Mouse (Mus musculus): ENCODE data around the gene Eif4a1. TPM values are rescaled to one million over a fixed set of nuclear protein-coding genes. Genes with fewer than 3 reads are reported as not detected.
"Not testable (repeated sequence)": the region's sequence is repeated elsewhere in the genome, so short reads cannot be mapped to it uniquely, and the experiment has no call there.

Gene Eif4a1
- polyA plus RNA-seq, 1 experiment from 2014 or later = 729 TPM

DNA sequence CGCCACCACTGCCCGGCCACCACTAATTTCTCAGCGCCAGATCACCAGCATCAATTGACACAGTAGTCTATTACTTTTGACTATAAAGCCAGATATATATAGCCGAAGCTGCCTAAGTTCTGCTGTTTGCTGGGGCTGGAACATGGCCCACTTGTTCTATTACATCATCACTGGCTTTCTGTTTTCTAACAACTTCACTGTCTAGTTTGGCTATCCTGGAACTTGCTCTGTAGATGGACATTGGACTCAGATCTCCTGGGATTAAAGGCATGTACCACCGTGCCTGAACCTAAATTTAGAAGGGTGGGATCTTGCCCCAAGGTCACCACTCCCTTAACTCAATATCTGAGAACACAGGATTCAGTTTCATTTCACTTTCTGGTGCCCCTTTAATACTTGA lies 26.4 kb downstream of the Eif4a1 start:
- H3K27me3 ChIP-seq (ENCODE audit: control insufficient read depth, insufficient read depth, low read length) = no peaks in the 10 kb centered on the region
- no peak overlapping the region for H3K4me2 ChIP-seq (replicated peaks; ENCODE audit: low read depth, low read length)
- peaks cover 90% of the 10 kb centered on the region for H3K36me3 ChIP-seq (ENCODE audit: control insufficient read depth, insufficient read depth, low read length)
- no peaks in the 10 kb centered on the region for H3K4me1 ChIP-seq (ENCODE audit: control insufficient read depth, insufficient read depth, low read length)
- H3K9me3 ChIP-seq (ENCODE audit: control insufficient read depth, low read length) = no peaks in the 10 kb centered on the region
- H3K4me3 ChIP-seq (ENCODE audit: low read length) = no peak overlapping the region
- H3K9ac ChIP-seq (ENCODE audit: low read depth, low read length) = no peak overlapping the region
- H3K27ac ChIP-seq (ENCODE audit: low read depth, low read length) = no peak overlapping the region
- no peak for ATAC-seq (ENCODE audit: low FRiP score, low TSS enrichment)
- 92% methylated on average over 5 of the region's 5 CpGs for WGBS

DNA sequence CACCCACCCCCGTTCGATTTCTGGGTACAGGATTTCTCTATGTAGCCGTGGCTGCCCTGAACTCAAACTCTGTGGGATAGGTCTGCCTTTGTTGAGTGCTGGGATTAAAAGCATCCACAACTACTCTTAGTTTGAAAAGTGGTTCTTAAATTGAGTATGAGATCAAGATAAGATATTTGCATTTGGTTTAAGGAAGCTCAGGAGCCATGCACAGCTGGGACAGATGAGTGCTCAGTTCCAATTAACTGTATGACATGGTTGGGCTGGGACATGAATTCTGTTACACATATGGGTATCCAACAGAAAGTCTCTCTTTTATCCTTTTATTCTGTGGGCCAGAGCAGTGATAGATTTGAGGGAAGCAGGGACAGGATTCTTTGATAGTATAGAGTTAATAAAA lies 36.8 kb downstream of the Eif4a1 start:
- Histone ChIP-seq H3K4me1 (ENCODE audit: control insufficient read depth, insufficient read depth, low read length) (peaks cover 21% of the 10 kb centered on the region), H3K9me3 (ENCODE audit: control insufficient read depth, low read length) (no peaks in the 10 kb centered on the region), H3K27ac (ENCODE audit: low read depth, low read length) (no peak overlapping the region), H3K4me2 (replicated peaks; ENCODE audit: low read depth, low read length) (peak overlapping the region; percentile 4; the same call in 1 of the 2 replicates), H3K27me3 (ENCODE audit: control insufficient read depth, insufficient read depth, low read length) (no peaks in the 10 kb centered on the region), H3K9ac (ENCODE audit: low read depth, low read length) (0 out of 2 replicates have a peak overlapping the region, but pooled peaks have one; percentile 42), H3K4me3 (ENCODE audit: low read length) (no peak overlapping the region), H3K36me3 (ENCODE audit: control insufficient read depth, insufficient read depth, low read length) (peaks cover 33% of the 10 kb centered on the region)
- ATAC-seq (ENCODE audit: low FRiP score, low TSS enrichment) = no peak
- 78% methylated on average over 3 of the region's 3 CpGs for WGBS

DNA sequence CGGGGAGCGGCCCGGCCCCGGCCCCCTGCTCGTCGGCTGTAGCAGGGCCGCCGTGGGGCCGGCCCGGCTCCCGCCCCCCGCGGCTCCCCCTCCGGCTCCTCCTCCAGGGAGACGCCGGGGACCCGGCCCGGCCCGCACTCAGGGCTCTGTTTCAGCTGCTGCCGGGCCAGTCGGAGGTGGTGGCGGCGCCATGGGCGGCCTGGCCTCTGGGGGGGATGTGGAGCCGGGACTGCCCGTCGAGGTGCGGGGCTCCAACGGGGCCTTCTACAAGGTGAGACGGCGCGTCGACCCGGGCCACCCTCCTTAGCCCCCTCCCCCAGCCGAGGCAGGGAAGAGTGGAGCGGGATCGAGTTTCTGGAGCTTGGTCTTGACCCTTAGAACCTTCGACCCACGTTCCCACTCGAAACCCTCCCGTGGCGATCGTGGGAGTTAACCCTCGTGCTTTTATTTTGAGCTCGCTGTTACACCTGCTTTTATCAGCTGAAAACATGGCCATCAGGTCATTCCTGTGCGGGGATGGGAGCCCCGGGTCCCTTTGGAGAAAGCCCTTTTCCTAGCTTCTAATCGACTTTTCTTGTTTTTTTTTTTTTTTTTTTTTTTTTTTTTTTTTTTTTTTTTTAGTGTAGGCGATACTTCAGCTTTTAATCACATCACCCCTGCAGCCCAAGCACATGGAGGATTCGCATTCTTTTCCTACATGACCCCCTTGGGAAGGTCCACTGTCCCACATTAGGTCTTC lies 38.9 kb downstream of the Eif4a1 start:
- H3K9ac ChIP-seq (ENCODE audit: low read depth, low read length) = peak overlapping the region; percentile 97
- H3K36me3 ChIP-seq (ENCODE audit: control insufficient read depth, insufficient read depth, low read length) = peaks cover 16% of the 10 kb centered on the region; the same call in 1 of the 2 replicates
- peaks cover 21% of the 10 kb centered on the region for H3K4me1 ChIP-seq (ENCODE audit: control insufficient read depth, insufficient read depth, low read length)
- H3K27ac ChIP-seq (ENCODE audit: low read depth, low read length) = peak overlapping the region; percentile 97
- no peaks in the 10 kb centered on the region for H3K27me3 ChIP-seq (ENCODE audit: control insufficient read depth, insufficient read depth, low read length)
- H3K4me2 ChIP-seq (replicated peaks; ENCODE audit: low read depth, low read length) = peak overlapping the region; percentile 64
- peak; percentile 68 for ATAC-seq (ENCODE audit: low FRiP score, low TSS enrichment)
- under 1% methylated on average over 35 of the region's 50 CpGs for WGBS
- H3K9me3 ChIP-seq (ENCODE audit: control insufficient read depth, low read length) = no peaks in the 10 kb centered on the region
- peak overlapping the region; percentile 96 for H3K4me3 ChIP-seq (ENCODE audit: low read length)

DNA sequence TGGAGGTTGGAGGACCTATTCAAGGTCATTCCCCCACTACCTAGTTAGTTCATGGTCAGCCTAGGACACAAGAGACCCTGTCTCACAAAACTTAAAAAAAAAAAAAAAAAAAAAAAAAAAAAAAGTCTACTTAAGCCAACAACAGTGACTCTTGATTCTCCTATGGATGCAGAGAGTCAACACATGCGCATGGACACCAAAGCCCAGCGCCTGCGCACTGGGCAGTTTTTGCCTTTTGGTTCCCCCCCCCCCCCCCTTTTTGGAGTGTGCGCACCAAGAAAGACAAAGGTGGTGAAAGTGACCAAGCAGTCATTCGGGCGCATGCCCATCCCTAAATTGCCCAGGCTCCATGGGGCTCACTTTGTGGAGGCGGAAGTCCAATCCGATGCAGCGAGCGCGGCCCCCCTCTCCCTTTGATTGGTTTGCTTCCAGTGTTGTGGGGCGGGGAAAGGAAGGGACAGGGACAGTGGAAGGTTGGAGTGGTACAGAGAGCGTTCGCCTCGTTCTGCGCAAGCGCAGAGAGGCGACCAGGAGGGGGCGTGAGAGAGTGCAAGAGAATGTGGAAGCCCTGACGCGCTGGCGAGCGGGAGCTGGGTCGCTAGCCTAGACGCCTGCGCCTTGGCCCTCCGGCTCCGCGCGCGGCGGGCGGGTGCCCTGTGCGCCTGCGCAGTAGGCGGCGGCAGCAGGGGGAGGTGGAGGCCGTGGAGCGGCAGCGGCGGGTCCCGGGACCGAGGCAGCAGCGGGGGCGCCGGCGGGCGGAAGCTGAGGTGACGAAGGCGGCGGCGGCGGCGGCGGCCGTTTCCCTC lies 39.7 kb downstream of the Eif4a1 start, which contains the start of gene Fxr2:
Gene Fxr2, plus strand, starts transcription at position 707 of the 806 bp plus-strand sequence.
- under 1% methylated on average over 38 of the region's 56 CpGs for WGBS
- H3K4me1 ChIP-seq (ENCODE audit: control insufficient read depth, insufficient read depth, low read length) = peaks cover 21% of the 10 kb centered on the region
- H3K4me2 ChIP-seq (replicated peaks; ENCODE audit: low read depth, low read length) = peak within 1 kb of the TSS; percentile 64
- H3K4me3 ChIP-seq (ENCODE audit: low read length) = peak within 1 kb of the TSS; percentile 96
- peak; percentile 98 for ATAC-seq (ENCODE audit: low FRiP score, low TSS enrichment)
- peaks cover 9% of the 10 kb centered on the region; the same call in 1 of the 2 replicates for H3K36me3 ChIP-seq (ENCODE audit: control insufficient read depth, insufficient read depth, low read length)
- H3K27ac ChIP-seq (ENCODE audit: low read depth, low read length) = peak within 1 kb of the TSS; percentile 97
- H3K9me3 ChIP-seq (ENCODE audit: control insufficient read depth, low read length) = no peaks in the 10 kb centered on the region
- H3K9ac ChIP-seq (ENCODE audit: low read depth, low read length) = peak within 1 kb of the TSS; percentile 97
- no peaks in the 10 kb centered on the region for H3K27me3 ChIP-seq (ENCODE audit: control insufficient read depth, insufficient read depth, low read length)

DNA sequence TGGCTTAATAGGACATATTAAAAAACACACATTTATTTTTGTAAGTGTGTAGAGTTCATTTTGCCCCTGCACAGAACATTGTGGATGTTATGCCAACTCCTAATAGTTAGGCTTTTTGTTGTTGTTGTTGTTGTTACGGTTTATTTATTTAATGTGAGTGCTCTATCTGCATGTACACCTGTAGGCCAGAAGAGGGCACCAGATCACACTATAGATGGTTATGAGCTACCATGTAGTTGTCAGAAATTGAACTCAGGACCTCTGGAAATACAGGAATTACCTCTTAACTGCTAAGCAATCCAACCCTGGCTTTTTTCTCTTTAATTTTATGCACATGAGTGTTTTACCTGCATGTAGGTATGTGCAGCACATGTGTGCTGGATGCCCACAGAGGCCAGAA lies 42.4 kb downstream of the Eif4a1 start:
- ATAC-seq (ENCODE audit: low FRiP score, low TSS enrichment) = no peak
- Histone ChIP-seq H3K36me3 (ENCODE audit: control insufficient read depth, insufficient read depth, low read length) (peaks cover 2% of the 10 kb centered on the region; the same call in 1 of the 2 replicates), H3K27ac (ENCODE audit: low read depth, low read length) (no peak overlapping the region), H3K4me1 (ENCODE audit: control insufficient read depth, insufficient read depth, low read length) (peaks cover 11% of the 10 kb centered on the region), H3K9ac (ENCODE audit: low read depth, low read length) (no peak overlapping the region), H3K4me3 (ENCODE audit: low read length) (no peak overlapping the region), H3K27me3 (ENCODE audit: control insufficient read depth, insufficient read depth, low read length) (no peaks in the 10 kb centered on the region), H3K4me2 (replicated peaks; ENCODE audit: low read depth, low read length) (no peak overlapping the region), H3K9me3 (ENCODE audit: control insufficient read depth, low read length) (no peaks in the 10 kb centered on the region)
- WGBS = 74% methylated on average over 1 of the region's 1 CpGs

DNA sequence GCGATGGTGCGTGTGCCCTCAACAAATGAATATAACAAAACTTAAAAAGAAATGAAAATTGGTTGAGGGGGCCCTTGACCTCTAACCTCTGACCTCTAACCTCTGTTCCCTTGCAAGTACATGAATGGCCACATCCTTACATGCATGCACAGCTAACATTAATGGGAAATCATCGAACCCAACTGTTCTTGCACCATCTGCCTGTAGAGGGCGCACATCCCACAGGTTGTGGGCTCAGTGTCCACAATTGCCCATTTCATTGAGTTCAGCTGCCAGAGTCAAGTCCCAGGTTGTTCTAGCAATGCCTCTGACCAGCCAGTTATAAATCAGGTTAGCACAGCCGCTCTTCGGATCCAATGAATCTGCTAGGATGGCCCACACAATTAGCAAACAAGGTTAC lies 43.9 kb downstream of the Eif4a1 start:
- no peaks in the 10 kb centered on the region for H3K9me3 ChIP-seq (ENCODE audit: control insufficient read depth, low read length)
- 34% methylated on average over 6 of the region's 6 CpGs for WGBS
- no peak for ATAC-seq (ENCODE audit: low FRiP score, low TSS enrichment)
- no peak overlapping the region for H3K4me3 ChIP-seq (ENCODE audit: low read length)
- H3K9ac ChIP-seq (ENCODE audit: low read depth, low read length) = no peak overlapping the region
- no peak overlapping the region for H3K27ac ChIP-seq (ENCODE audit: low read depth, low read length)
- H3K27me3 ChIP-seq (ENCODE audit: control insufficient read depth, insufficient read depth, low read length) = no peaks in the 10 kb centered on the region
- no peaks in the 10 kb centered on the region for H3K4me1 ChIP-seq (ENCODE audit: control insufficient read depth, insufficient read depth, low read length)
- H3K36me3 ChIP-seq (ENCODE audit: control insufficient read depth, insufficient read depth, low read length) = no peaks in the 10 kb centered on the region
- no peak overlapping the region for H3K4me2 ChIP-seq (replicated peaks; ENCODE audit: low read depth, low read length)

DNA sequence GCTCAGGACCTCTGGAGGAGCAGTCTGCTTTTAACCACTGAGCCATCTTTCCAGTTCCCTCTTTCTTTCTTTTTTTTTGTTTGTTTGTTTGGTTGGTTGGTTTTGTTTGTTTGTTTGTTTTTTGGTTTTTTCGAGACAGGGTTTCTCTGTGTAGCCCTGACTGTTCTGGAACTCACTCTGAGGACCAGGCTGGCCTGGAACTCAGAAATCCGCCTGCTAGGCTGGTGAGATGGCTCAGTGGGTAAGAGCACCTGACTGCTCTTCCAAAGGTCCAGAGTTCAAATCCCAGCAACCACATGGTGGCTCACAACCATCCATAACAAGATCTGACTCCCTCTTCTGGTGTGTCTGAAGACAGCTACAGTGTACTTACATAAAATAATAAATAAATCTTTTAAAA lies 47.9 kb downstream of the Eif4a1 start:
- ATAC-seq (ENCODE audit: low FRiP score, low TSS enrichment); H3K27me3 ChIP-seq (ENCODE audit: control insufficient read depth, insufficient read depth, low read length); H3K4me3 ChIP-seq (ENCODE audit: low read length); H3K4me2 ChIP-seq (replicated peaks; ENCODE audit: low read depth, low read length); H3K9me3 ChIP-seq (ENCODE audit: control insufficient read depth, low read length); H3K4me1 ChIP-seq (ENCODE audit: control insufficient read depth, insufficient read depth, low read length); H3K27ac ChIP-seq (ENCODE audit: low read depth, low read length); H3K36me3 ChIP-seq (ENCODE audit: control insufficient read depth, insufficient read depth, low read length); H3K9ac ChIP-seq (ENCODE audit: low read depth, low read length): not testable (repeated sequence)
- WGBS = 85% methylated on average over 2 of the region's 2 CpGs

DNA sequence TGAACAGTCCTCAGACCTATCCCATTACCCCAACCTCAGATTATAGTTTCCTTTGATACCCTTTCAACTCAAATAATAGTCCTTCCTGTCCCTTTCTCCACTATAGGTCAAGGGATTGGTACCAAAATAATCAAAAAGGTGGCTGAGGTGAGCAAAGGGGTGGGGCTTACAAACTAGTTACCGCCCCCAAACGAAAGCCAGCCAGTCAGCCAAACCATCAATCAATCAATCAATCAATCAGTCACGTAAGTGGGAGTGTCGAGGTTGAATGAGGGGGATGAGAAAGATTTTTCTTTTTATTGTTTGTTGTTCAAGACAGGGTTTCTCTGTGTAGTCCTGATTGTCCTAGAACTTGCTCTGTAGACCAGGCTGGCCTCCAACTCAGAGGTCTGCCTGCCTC lies 49.2 kb downstream of the Eif4a1 start:
- H3K9ac ChIP-seq (ENCODE audit: low read depth, low read length) = peak overlapping the region; percentile 67; the same call in 1 of the 2 replicates
- no peaks in the 10 kb centered on the region; the same call in 1 of the 2 replicates for H3K4me1 ChIP-seq (ENCODE audit: control insufficient read depth, insufficient read depth, low read length)
- H3K4me2 ChIP-seq (replicated peaks; ENCODE audit: low read depth, low read length) = peak overlapping the region; percentile 71
- peak overlapping the region; percentile 51 for H3K4me3 ChIP-seq (ENCODE audit: low read length)
- no peak overlapping the region for H3K27ac ChIP-seq (ENCODE audit: low read depth, low read length)
- H3K27me3 ChIP-seq (ENCODE audit: control insufficient read depth, insufficient read depth, low read length) = no peaks in the 10 kb centered on the region
- no peaks in the 10 kb centered on the region for H3K36me3 ChIP-seq (ENCODE audit: control insufficient read depth, insufficient read depth, low read length)
- no peaks in the 10 kb centered on the region for H3K9me3 ChIP-seq (ENCODE audit: control insufficient read depth, low read length)
- WGBS = 58% methylated on average over 4 of the region's 4 CpGs
- ATAC-seq (ENCODE audit: low FRiP score, low TSS enrichment) = no peak

Data from kidney, embryonic 14.5 days (tissue).